Mouse (Mus musculus) small intestine, adult 2 months (tissue): Measurements from ENCODE around the gene Zfp1.

ENCODE experiments used
- CTCF ChIP-seq: fragments of 200-500 bp; IDR thresholded peaks from 2 replicates; pipeline ENCODE4 v1.5.1; 2012; ENCODE audit warnings: low read depth, mild to moderate bottlenecking, control low read depth, inconsistent platforms, low read length, moderate library complexity, mixed read lengths; ENCODE audit not compliant: insufficient replicate concordance, insufficient read length; ENCODE audit errors: extremely low read depth
- POLR2A ChIP-seq: fragments of 200-500 bp; IDR thresholded peaks from 2 replicates; pipeline ENCODE4 v1.6.1; 2012; ENCODE audit warnings: low read depth, mild to moderate bottlenecking, control low read depth, inconsistent platforms, low read length, moderate library complexity

DNA sequence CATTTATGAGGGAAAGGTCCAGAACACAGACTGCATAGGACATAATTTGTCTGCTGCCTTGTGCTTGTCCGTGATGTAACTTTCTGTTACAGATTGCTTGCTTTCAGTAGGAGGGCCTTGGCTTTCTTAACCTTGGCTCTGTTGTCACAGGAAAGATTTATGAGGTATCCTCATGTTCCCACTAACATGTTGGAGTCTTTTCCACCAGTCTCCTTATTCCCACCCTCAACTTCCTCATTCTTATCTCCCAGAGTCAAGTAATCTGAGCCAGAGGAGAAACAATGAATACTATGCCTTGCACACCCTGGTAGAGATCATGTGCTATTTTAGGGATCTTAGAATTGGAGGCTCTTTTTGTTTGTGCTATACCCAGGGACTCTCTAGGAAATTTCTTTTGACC lies 45.9 kb upstream of the Zfp1 start:
- TF ChIP-seq CTCF (no peak), POLR2A (no peak)
